Mouse (Mus musculus) gastrocnemius, postnatal 14 days (tissue): ENCODE data around the gene Gm340. TPM values are rescaled to one million over a fixed set of nuclear protein-coding genes. Genes with fewer than 3 reads are reported as not detected.

Experiments used
- DNase-seq: peaks from one replicate; pipeline ENCODE4 v3.0.0; 2021; ENCODE audit warnings: mixed read lengths
- intact Hi-C: fragments of 180-260 bp; cut with DNase I; formaldehyde crosslinking; loops from one replicate; pipeline ENCODE4 v1.15.1; 2025; ENCODE audit warnings: low total_unique reads
- microRNA-seq, 2 experiments: library from miRNA; unstranded; fragments of <30 nt; microRNA quantifications; one replicate each; pipeline ENCODE4 v1.2.0; 2021
- total RNA-seq, 2 experiments: library from RNA; stranded (reverse); gene quantifications; 2 replicates each; pipeline ENCODE4 v1.2.3; 2021

The Gm340 gene
- total RNA-seq, 2 experiments from 2014 or later: 6.1 to 7.7 TPM

DNA sequence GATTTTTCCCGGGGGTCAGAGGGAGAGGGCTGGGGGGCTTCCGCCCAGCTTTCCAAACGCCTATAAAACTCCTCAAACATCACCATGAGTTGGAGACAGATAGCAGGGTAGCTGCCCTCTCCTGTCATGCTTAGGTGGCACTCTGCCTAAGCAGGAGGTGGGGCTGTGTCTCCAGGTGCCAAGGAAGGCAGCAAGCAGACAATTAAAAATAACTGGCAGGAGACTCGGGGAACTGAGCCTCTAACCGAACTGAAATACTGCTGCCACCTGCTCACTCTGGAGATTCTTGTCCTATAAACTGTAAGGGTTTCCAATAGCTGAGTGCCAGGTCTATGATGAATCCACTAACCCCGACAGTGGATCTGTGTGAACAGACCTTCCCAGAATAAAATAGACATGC lies 29.5 kb downstream of the Gm340 start:
- DNase-seq: no peak
- intact Hi-C loops: no loop called here

DNA sequence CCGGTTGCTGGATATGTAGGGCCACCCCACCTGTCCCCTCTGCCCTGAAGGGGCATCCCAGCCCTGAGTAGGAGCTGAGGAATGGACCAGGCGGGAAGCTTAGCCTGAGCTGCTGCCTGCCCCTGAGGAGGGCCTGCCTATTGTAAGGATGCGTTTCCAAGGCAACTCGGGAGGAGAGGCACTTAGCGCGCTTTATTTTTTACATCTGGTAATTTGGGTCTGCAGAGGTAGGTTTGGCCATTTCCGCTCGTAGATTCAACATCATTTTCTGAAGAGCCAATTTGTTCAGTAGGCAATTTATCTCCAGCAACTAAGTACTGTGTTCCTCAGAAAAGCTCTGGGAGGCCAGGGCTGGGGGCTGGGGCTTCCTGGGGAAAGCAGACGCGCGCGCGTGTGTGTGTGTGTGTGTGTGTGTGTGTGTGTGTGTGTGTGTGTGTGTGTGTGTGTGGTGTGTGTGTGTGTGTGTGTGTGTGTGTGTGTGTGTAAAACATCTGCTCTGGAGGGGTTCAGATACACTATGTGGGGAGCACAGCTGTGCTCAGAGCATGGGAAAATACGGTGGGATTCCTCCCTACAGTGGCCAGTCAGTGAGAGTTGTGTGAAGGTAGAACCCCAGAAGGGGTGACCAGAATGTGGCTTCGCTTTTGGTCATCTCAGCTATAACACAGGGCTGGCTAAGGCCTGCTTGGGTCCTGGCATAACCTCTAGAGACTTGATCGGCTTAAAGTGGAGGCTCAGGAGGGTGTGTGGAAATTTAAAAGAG lies 31.3 kb downstream of the Gm340 start:
- intact Hi-C loops: no loop called here
- DNase-seq: no peak

GRCm38 (mm10) chr19:41615606-41616224 lies 33.5 kb downstream of the Gm340 start:
- DNase-seq: no peak
- intact Hi-C loops: no loop called here

DNA sequence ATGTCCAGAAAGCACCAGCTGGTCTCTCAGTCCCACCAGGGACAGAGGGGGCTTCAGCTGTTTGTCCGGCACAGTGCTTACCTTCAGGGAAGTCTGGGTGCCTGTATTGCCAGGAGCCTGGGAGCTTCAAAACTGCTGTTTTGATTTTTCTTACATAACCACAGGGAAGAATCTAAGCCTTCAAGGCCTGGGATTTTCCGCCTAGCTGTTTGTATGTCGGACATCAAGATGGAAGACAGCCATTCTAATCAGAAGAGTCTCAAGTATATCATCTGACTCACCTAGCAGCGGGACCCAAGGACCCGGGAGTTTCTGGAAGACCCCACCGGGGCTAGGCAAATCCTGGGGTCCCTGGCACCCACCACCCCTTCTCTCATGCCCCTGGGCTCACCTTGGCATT lies 34.1 kb downstream of the Gm340 start:
- no peak for DNase-seq
- intact Hi-C loops: no loop called here

GRCm38 (mm10) chr19:41617102-41617501 lies 34.9 kb downstream of the Gm340 start:
- intact Hi-C loops: no loop called here
- no peak for DNase-seq

DNA sequence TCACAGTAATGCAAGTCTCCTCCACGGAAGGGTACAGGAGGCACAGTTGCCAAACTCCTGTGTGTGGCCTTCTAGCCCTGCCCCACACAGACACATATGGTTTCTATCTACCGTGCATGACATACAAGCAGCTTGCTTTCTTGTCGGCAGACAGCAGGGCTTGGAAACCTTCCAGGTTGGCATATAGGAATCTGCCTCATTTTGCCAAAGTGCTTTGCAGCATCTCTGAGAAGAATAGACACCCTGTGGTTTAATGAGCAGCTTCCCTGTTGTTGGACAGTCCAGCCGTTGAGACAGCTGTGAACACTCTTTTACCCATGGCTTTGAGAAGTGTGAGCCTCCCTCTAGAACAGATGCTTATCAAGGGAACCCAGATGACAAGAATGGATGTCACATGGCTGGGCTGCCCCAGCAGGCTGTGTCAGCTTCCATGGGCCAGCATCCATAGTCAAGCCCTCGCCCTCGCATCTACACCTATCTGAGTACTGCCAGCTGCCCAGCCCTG lies 36.0 kb downstream of the Gm340 start:
- intact Hi-C loops: no loop called here
- no peak for DNase-seq

DNA sequence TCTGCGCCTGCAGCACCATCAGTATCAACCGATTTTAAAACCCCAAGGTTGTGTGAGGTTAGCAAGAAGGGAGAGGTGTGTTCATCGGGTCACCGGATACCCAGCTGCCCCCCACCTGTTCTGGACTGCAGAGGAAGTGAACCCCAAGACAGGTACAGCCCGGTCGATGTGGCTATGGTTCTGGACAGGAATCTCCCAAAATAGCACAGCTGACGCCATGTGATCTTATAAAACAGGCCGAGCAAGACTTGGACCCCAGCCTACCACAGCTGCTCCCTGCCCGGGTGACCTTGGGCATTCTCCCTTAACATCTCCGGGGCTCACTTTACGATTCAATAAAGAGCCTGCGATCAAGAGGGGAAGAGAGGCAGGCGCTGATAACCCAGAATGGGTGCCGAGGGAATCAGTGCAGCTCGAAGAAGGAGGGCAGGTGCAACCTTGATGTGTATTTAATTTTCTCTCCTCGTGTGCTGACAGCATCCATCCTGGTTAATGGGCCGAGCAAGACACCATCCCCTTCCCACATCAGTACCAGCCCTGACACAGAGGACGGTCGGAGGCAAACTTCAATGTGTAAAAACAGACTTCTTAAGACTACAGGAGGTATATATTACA lies 36.7 kb downstream of the Gm340 start:
- intact Hi-C loops: no loop called here
- peak; percentile 77 for DNase-seq

DNA sequence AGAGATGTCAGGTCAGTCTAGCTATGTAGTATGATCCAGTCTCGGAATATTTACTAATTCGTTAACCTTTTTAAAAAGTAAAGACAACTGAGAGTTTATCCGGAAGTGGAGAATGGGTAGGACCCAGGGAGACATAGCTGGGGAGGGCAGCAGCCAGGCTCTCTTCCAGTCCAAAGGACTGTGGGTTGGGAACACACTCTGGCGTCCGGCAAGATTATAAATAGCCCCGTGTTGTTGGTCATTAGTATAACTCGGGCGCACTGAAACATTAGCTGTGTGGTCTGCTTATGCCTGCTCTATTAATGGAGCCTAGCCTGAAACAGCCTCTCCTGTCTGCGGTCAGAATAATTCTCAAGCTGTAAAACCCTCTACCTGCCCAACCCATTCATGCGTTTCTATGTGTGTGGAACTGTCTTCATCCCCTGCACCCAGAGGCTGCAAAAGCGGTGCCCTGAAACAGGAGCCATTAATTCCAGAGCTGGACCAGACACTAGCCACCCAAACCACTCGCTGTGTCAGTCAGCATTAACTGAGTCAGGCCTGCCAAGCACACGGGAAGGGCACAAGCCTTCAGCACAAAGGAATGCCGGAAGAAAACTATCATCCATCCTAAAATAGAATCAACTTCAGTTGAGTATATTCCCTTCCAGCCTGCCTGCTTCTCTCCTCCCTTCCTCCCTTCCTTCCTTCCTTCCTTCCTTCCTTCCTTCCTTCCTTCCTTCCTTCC lies 38.4 kb downstream of the Gm340 start:
- intact Hi-C loops: no loop called here
- DNase-seq: peak; percentile 54

DNA sequence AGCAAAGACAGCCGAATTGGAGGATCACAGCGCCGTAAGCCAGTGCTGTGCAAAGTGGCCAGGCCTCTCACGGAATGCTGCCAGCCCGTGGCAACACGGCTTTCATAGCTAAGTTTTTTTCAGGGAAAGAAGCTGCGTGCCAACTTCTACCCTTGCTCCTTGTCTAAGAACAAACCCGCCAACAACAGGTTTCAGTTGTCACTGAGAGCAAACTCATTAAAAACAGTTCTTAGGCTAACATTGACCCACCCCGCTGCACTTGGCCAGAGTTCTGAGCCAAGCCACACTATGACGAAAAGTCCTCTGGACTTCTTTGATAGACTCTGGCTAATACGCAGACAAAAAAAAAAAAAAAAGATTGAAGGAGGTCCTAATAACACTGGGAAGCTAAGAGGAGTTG lies 46.8 kb downstream of the Gm340 start:
- no peak for DNase-seq
- intact Hi-C loops: no loop called here

- intact Hi-C loops: no loop called here
- DNase-seq: no peak
Observed at GRCm38 (mm10) chr19:41629532-41629931, 47.4 kb downstream of the Gm340 start.

DNA sequence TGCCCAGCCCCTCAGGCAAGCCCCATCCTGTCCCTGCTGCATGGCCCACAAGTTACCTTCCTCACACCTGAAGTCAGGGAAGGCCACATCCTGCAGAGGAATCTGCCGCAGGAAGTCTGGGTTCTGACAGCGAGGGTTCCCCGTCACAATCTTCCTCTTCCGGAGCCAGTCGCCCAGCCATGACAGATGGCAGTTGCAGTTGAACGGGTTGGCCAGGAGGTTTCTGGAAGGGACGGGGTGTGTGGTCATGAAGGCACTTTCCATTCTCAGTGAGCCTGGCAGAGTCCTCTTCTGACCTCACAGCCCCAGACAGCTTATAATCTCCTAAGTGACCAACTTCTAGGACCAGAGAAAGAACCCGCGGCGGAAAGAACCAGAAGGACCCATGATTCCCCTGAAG lies 51.9 kb downstream of the Gm340 start:
- intact Hi-C loops: no loop called here
- no peak for DNase-seq

GRCm38 (mm10) chr19:41634999-41635398 lies 52.8 kb downstream of the Gm340 start:
- DNase-seq: no peak
- intact Hi-C loops: no loop called here

Small RNA genes lying within 50 kb of the gene (microRNA-seq; reads per million reads assigned to microRNA genes)
- gene Mir8091: 0 reads per million in 2 experiments

Other genes starting within 250 kb of the Gm340 start
- gene Pik3ap1, start 197.3 kb upstream of the Gm340 start, total RNA-seq: under 1 TPM; 0.38 to 0.70 TPM
- 10 to 100 TPM; 12.0 to 12.2 TPM for gene Lcor, start 99.7 kb upstream of the Gm340 start, total RNA-seq
- gene Slit1, start 161.3 kb downstream of the Gm340 start, total RNA-seq: 1 to 10 TPM in 1 of 2 experiments, under 1 TPM in 1; 0.66 to 1.1 TPM
- 1 to 10 TPM; 6.8 to 9.9 TPM for gene Arhgap19, start 219.7 kb downstream of the Gm340 start, total RNA-seq
- gene Frat1, start 247.6 kb downstream of the Gm340 start, total RNA-seq: 1 to 10 TPM; 4.9 to 7.2 TPM